Mouse (Mus musculus) forebrain, embryonic 11.5 days (tissue): ENCODE results near the gene Pecam1. TPM values are rescaled to one million over a fixed set of nuclear protein-coding genes. Genes with fewer than 3 reads are reported as not detected.
"Not testable (repeated sequence)": the region's sequence is repeated elsewhere in the genome, so short reads cannot be mapped to it uniquely, and the experiment has no call there.

Experiments
- ATAC-seq: fragments of 200-750 bp; cut with Nextera tagmentation; replicated peaks from 2 replicates; pipeline ENCODE4 v1.8.0; 2017; ENCODE audit warnings: moderate TSS enrichment; ENCODE audit not compliant: low FRiP score
- DNase-seq: peaks from one replicate; pipeline ENCODE4 v3.0.0-alpha.2; 2017; ENCODE audit warnings: low spot score
- H3K27ac ChIP-seq: fragments of 300-500 bp; sonication (generic); 2 replicates; pipeline ENCODE4 v1.5.1; 2014; ENCODE audit warnings: low read depth, low read length
- H3K27me3 ChIP-seq: fragments of 300-500 bp; sonication (generic); 2 replicates; pipeline ENCODE4 v1.6.1; 2014; ENCODE audit warnings: mild to moderate bottlenecking, low read length, mixed read lengths; ENCODE audit not compliant: control insufficient read depth, insufficient read depth
- H3K36me3 ChIP-seq: fragments of 300-500 bp; sonication (generic); 2 replicates; pipeline ENCODE4 v1.6.1; 2014; ENCODE audit warnings: mild to moderate bottlenecking, low read length, moderate library complexity, mixed read lengths; ENCODE audit not compliant: control insufficient read depth, insufficient read depth
- H3K4me1 ChIP-seq: fragments of 300-500 bp; sonication (generic); replicated peaks from 2 replicates; pipeline ENCODE4 v1.6.1; 2014; ENCODE audit warnings: low read length, mixed read lengths; ENCODE audit not compliant: control insufficient read depth, insufficient read depth
- H3K4me2 ChIP-seq: fragments of 300-500 bp; sonication (generic); 2 replicates; pipeline ENCODE4 v1.6.1; 2014; ENCODE audit warnings: low read depth, mild to moderate bottlenecking, low read length, moderate library complexity, mixed read lengths; ENCODE audit not compliant: severe bottlenecking
- H3K4me3 ChIP-seq: fragments of 300-500 bp; sonication (generic); 2 replicates; pipeline ENCODE4 v1.5.1; 2014; ENCODE audit warnings: low read depth, low read length
- H3K9ac ChIP-seq: fragments of 300-500 bp; sonication (generic); 2 replicates; pipeline ENCODE4 v1.6.1; 2014; ENCODE audit warnings: low read length
- H3K9me3 ChIP-seq: fragments of 300-500 bp; sonication (generic); 2 replicates; pipeline ENCODE4 v1.6.1; 2016; ENCODE audit warnings: low read length, mixed read lengths; ENCODE audit not compliant: control insufficient read depth
- WGBS: fragments of 180-500 bp; shearing (Covaris S2); extraction: QIAGEN DNeasy Blood & Tissue Kit; methylation state at CpG from one replicate; pipeline ENCODE4 v1.1.7; 2014; 5-methylcytosine and 5-hydroxymethylcytosine counted together
- polyA plus RNA-seq: library from polyadenylated mRNA; unstranded; fragments of >200 nt; fragmentation: Nextera tagmentation; extraction: Ambion mirVana; gene quantifications from 2 replicates; pipeline ENCODE4 v1.2.1, GENCODE M21; 2014

Gene Pecam1
- polyA plus RNA-seq, 1 experiment from 2014 or later, result 18.8 TPM

GRCm38 (mm10) chr11:106622056-106622455 is 128.4 kb downstream of the Pecam1 start:
- H3K36me3 ChIP-seq, result no peaks in the 10 kb centered on the region
- no peak overlapping the region for H3K4me2 ChIP-seq
- ATAC-seq (no peak), DNase-seq (no peak)
- 83% methylated on average over 8 of the region's 8 CpGs for WGBS
- no peaks in the 10 kb centered on the region for H3K4me1 ChIP-seq
- H3K27me3 ChIP-seq, result no peaks in the 10 kb centered on the region
- no peaks in the 10 kb centered on the region for H3K9me3 ChIP-seq
- no peak overlapping the region for H3K27ac ChIP-seq
- no peak overlapping the region for H3K9ac ChIP-seq
- no peak overlapping the region for H3K4me3 ChIP-seq

DNA sequence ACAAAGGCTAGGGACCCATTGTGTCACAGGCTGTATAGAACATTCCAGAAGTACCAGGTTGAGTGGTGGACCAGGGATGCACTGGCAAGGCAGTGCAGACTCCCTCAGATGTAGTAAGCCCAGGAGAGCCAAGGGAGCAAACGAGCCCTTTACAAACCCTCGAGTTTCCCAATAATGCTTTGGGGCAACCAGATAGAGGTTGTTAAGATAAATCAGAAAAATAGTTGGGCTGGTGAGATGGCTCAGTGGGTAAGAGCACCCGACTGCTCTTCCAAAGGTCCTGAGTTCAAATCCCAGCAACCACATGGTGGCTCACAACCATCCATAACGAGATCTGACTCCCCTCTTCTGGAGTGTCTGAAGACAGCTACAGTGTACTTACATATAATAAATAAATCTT is 131.7 kb downstream of the Pecam1 start:
- not testable (repeated sequence) for H3K4me2 ChIP-seq, H3K36me3 ChIP-seq, H3K4me1 ChIP-seq, H3K9ac ChIP-seq, ATAC-seq, H3K9me3 ChIP-seq, H3K4me3 ChIP-seq, DNase-seq, H3K27ac ChIP-seq, H3K27me3 ChIP-seq
- 85% methylated on average over 4 of the region's 4 CpGs for WGBS

- H3K27me3 ChIP-seq, result no peaks in the 10 kb centered on the region
- 84% methylated on average over 13 of the region's 13 CpGs for WGBS
- no peaks in the 10 kb centered on the region for H3K9me3 ChIP-seq
- H3K4me3 ChIP-seq, result no peak overlapping the region
- H3K4me2 ChIP-seq, result no peak overlapping the region
- no peak overlapping the region for H3K9ac ChIP-seq
- H3K4me1 ChIP-seq, result 0 out of 2 replicates have a peak, but pooled peaks cover 4% of the 10 kb centered on the region
- no peak for ATAC-seq
- no peaks in the 10 kb centered on the region for H3K36me3 ChIP-seq
- no peak for DNase-seq
- H3K27ac ChIP-seq, result no peak overlapping the region
Observed at GRCm38 (mm10) chr11:106617821-106618580, 132.4 kb downstream of the Pecam1 start.

DNA sequence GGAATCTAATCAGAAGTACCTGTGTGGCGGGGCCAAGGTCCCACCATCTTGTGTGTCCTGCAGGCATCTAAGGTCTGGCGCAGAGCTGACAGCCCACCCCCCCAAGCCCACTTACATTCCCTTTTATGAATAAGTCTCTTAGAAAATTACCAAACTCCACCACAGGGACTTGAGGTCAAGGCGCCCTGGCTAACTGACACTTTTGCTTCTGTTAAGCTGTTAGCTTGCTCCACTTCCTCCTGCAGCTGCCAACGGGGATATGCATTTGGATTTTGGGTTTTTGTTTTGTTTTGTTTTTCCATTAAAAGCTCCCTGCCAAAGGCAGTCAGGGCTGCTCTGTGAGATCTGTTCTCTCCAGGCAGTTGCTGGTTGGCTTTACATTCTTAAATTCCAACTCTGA is 134.9 kb downstream of the Pecam1 start:
- ATAC-seq (no peak), DNase-seq (no peak)
- H3K9ac ChIP-seq, result no peak overlapping the region
- H3K27ac ChIP-seq, result no peak overlapping the region
- no peaks in the 10 kb centered on the region for H3K9me3 ChIP-seq
- no peak overlapping the region for H3K4me3 ChIP-seq
- H3K36me3 ChIP-seq, result no peaks in the 10 kb centered on the region
- 82% methylated on average over 4 of the region's 4 CpGs for WGBS
- 0 out of 2 replicates have a peak, but pooled peaks cover 4% of the 10 kb centered on the region for H3K4me1 ChIP-seq
- H3K27me3 ChIP-seq, result no peaks in the 10 kb centered on the region
- H3K4me2 ChIP-seq, result no peak overlapping the region

DNA sequence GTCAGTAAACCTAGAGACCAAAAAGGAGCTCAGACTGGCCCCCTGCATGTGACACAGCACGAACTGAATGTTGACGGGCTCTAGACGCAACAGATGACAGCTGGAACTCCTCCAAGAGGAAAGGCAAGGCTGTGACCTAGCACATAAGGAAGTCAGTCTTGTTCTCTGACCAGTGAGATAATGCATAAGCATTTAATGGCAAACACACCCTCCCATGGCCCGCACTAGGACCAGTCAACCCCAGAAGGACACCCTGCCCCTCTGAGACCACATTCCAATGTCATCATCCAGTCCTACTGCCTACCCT is 136.1 kb downstream of the Pecam1 start:
- Histone ChIP-seq H3K9ac (no peak overlapping the region), H3K4me1 (0 out of 2 replicates have a peak, but pooled peaks cover 4% of the 10 kb centered on the region), H3K36me3 (no peaks in the 10 kb centered on the region), H3K9me3 (no peaks in the 10 kb centered on the region), H3K27ac (no peak overlapping the region), H3K4me3 (no peak overlapping the region), H3K27me3 (no peaks in the 10 kb centered on the region), H3K4me2 (no peak overlapping the region)
- DNase-seq (no peak), ATAC-seq (no peak)
- 93% methylated on average over 4 of the region's 4 CpGs for WGBS

- no peaks in the 10 kb centered on the region for H3K27me3 ChIP-seq
- H3K4me2 ChIP-seq, result peak overlapping the region; percentile 90
- peak overlapping the region; percentile 86 for H3K9ac ChIP-seq
- H3K4me1 ChIP-seq, result 0 out of 2 replicates have a peak, but pooled peaks cover 4% of the 10 kb centered on the region
- no peak overlapping the region for H3K27ac ChIP-seq
- WGBS, result 56% methylated on average over 14 of the region's 15 CpGs
- H3K4me3 ChIP-seq, result peak overlapping the region; percentile 93
- H3K36me3 ChIP-seq, result no peaks in the 10 kb centered on the region
- DNase-seq, result no peak
- no peaks in the 10 kb centered on the region for H3K9me3 ChIP-seq
- ATAC-seq, result no peak
Observed at GRCm38 (mm10) chr11:106613638-106614338, 136.6 kb downstream of the Pecam1 start.

- Histone ChIP-seq H3K36me3 (no peaks in the 10 kb centered on the region), H3K27ac (no peak within 1 kb of the TSS), H3K27me3 (no peaks in the 10 kb centered on the region), H3K4me3 (peak within 1 kb of the TSS; percentile 93), H3K9me3 (no peaks in the 10 kb centered on the region), H3K9ac (peak within 1 kb of the TSS; percentile 86), H3K4me2 (peak within 1 kb of the TSS; percentile 90), H3K4me1 (0 out of 2 replicates have a peak, but pooled peaks cover 4% of the 10 kb centered on the region)
- DNase-seq, result peak; percentile 97
- peak; percentile 97 for ATAC-seq
- 1% methylated on average over 32 of the region's 45 CpGs for WGBS
Observed at GRCm38 (mm10) chr11:106612961-106613637, 137.3 kb downstream of the Pecam1 start, which contains the start of gene Tex2. Gene Tex2 (minus strand): TSS chr11:106613423.

GRCm38 (mm10) chr11:106612209-106612960 is 138.0 kb downstream of the Pecam1 start:
- Histone ChIP-seq H3K4me2 (peak overlapping the region; percentile 90), H3K9me3 (no peaks in the 10 kb centered on the region), H3K36me3 (no peaks in the 10 kb centered on the region), H3K27ac (no peak overlapping the region), H3K4me1 (0 out of 2 replicates have a peak, but pooled peaks cover 4% of the 10 kb centered on the region), H3K9ac (peak overlapping the region; percentile 86), H3K4me3 (peak overlapping the region; percentile 93), H3K27me3 (no peaks in the 10 kb centered on the region)
- under 1% methylated on average over 66 of the region's 67 CpGs for WGBS
- ATAC-seq (no peak; the same call in 1 of the 2 replicates), DNase-seq (peak; percentile 79)
